Mouse (Mus musculus) heart, adult 18-20 months (tissue): Measurements from ENCODE around the gene S100z. TPM values are rescaled to one million over a fixed set of nuclear protein-coding genes. Genes with fewer than 3 reads are reported as not detected.

Experiments used
- DNase-seq, 2 experiments: peaks; one replicate each; pipeline ENCODE4 v3.0.0; 2021 to 2022; ENCODE audit warnings: mixed read lengths in 1 of 2
- total RNA-seq, 2 experiments: library from RNA; stranded (reverse); gene quantifications; 2 replicates each; pipeline ENCODE4 v1.2.3; 2021

Gene S100z
- total RNA-seq, 2 experiments from 2014 or later, result not detected

DNA sequence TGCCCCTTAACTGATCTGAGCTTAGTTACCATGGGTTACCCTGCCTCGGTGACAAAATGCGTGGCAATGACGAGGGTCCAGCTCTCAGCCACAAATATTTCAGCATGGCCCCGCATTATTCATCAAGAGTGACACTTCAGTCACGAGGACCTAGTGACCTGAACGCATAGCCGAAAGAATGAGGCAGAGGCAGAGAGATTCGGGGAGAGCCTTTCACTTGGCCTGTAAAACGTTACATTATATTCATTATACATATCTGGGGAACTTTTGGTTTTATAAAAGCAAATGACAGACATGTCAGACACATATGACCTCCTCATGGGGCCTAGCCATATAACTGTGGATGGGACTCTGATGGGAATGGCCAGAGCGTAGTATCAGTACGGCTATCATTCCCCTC, 33.7 kb downstream of the S100z start, which contains the start of gene Crhbp:
Crhbp (minus strand) TSS at position 101 of the 400 bp plus-strand sequence.
- DNase-seq, result no peak

DNA sequence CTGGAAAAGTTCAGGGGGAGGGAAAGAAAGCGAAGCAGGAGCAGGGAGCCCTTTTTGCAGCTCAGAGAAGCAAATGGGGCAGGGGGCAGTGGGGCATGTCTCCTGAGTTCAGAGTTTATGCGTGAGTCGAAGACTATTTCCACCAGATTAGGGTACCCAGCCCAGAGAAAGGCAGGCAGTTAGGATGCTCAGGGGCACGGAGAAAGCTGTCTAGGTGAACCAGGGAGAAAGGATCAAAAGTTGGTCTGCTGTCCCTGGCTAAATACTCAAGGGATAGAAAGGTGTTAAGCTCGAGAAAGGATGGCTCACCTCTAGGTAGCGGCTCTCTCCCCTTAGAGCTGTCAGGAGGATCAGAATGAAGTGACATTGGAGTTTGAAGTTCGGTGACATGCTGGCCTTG, 34.2 kb downstream of the S100z start:
- no peak for DNase-seq

DNA sequence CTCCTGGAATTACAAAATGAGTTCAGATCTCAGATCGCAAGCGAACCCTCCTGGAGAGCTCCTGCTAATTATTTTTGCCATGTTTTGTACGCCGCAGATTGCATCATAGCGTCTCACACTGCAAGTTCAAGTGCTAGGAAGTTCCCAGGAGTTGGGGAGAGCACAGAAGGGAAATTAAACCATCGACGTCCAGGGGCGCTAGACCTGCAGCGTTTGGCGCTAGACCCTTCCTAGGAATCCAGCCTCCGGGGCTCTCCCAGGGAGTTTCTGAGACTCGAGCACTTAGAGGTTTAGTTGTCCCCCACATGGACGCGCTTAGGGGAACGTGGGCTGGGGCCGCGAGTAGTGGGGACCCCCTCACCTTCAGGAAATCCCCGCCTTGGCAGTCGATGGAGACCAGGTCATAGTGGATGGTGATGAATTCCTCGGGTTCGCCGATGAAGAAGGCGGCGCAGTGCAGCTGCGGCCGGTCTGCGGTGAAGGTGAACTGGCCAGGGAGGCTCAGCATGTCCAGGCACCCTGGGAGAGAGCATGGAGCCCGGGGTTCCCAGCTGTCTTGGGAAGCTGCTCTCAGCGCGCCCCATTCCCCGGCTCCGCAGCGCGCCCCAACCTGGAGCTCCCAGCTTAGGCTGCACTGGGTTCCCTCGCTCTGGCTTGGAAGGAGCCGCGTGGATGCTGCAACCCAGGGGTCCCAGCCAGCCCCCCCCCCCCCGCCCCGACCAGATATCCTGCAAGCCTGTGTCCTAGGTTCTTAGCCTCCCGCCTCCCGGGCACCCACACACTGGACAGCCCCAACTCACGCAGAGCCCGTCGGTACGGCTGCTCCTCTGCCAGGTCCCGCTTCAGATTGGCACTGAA, 34.9 kb downstream of the S100z start:
- no peak for DNase-seq

DNA sequence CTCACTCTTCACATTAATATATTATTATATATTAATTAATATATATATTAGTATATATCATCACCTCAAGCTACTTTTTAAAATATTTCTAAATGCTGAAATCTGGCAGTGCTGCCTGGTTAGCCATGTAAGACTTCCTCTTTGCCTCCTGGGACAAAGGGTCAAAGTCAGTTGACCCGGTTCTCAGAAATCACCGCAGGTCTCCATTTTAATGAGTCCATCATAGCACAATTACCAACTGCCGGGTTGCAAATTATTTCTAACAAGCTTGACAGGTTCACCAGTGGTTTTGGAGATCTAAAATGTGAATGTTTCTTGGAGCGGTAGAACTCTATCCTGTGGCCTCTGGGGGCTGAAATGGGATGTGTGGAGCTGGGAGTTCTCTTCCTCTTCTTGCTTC, 35.6 kb downstream of the S100z start:
- DNase-seq, result no peak

DNA sequence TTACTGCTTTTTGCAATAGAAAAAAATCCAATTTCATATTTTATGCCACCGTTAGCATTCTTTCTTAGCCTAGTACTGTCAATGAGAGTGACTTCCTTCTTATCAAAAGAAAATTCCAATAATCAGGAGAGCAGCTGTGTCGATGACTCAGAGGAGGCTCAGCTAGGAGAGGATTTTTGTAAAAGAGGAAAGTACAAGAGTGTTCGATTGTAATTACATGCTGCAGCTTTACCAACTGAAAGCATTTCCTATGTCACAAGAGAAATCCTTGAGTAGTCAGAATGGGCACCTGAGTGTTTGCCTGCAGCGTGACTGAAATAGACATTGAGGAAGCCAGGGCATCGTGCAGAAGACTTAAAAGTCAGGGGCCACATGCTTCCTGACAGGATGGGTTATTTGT, 39.0 kb downstream of the S100z start:
- DNase-seq, result no peak

DNA sequence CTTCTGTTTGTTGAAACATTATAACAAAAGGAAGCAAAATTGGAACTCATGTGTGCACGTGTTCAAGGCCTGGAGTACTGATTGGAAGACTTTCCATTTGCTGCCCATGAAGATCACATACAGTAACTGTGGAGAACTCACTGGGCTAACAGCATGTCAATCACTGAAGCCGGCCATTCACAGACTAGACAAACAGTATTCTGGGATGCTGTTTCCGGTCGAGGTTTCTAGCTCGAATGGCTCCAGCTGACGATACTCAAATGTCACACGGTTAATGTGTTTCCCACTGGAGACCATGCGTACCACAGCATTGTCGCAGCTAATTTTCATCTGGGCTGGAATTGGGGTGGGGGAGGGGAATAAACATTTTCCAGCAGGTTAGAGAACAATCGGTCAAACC, 46.8 kb downstream of the S100z start:
- DNase-seq, result no peak

DNA sequence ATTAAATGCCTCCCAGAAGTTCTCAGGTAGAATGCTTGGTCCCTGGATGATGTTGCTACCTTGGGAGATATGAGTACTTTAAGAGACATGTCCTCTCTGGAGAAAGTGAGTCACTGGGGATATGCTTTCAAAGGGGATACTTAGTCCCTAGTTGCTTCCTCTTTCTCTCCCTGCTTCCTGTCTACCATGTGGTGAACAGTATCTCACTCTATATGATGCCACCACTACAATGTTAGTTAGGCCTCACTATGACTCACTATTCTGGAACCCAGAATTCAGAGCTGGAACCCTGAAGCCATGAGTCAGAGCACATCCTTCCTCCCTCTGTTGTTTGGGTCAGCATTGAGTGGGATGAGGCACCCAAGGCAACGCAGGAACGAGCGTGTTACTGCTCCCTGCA, 51.0 kb downstream of the S100z start:
- DNase-seq, result no peak

Other genes starting within 250 kb of the S100z start
- gene Pde8b, start 228.4 kb downstream of the S100z start, total RNA-seq, result 1 to 10 TPM; 2.7 TPM
- gene Zbed3, start 155.1 kb downstream of the S100z start, total RNA-seq, result 10 to 100 TPM; 13.0 to 13.5 TPM
- 10 to 100 TPM; 23.2 to 24.2 TPM for gene Aggf1, start 103.4 kb downstream of the S100z start, total RNA-seq
- gene Crhbp, start 33.8 kb downstream of the S100z start, total RNA-seq, result not detected
- gene F2rl1, start 46.5 kb upstream of the S100z start, total RNA-seq, result under 1 TPM; 0.67 to 0.84 TPM
- gene F2r, start 139.8 kb upstream of the S100z start, total RNA-seq, result 10 to 100 TPM; 20.6 to 22.6 TPM
- under 1 TPM; 0.15 to 0.20 TPM for gene F2rl2, start 218.1 kb upstream of the S100z start, total RNA-seq